Mouse (Mus musculus): ENCODE measurements at regions not wholly inside any gene's neighbourhood (a gene's known extent, or its start where the extent isn't known, plus 50 kb on each side); places are given as distances from the start of the nearest gene placed in this dataset.

- DNase-seq (ENCODE audit: extremely low spot score, low read depth, low spot score) = no peak
These were observed 247.7 kb upstream of the Adgrl2 start for GRCm38 (mm10) chr3:149238076-149238475.

GRCm38 (mm10) chr3:149235183-149235582 lies 244.8 kb upstream of the Adgrl2 start:
- no peak for DNase-seq (ENCODE audit: extremely low spot score, low read depth, low spot score)

- no peak for DNase-seq (ENCODE audit: extremely low spot score, low read depth, low spot score)
These were observed 243.4 kb upstream of the Adgrl2 start for GRCm38 (mm10) chr3:149233691-149234131.

- DNase-seq (ENCODE audit: extremely low spot score, low read depth, low spot score) = no peak
These were observed 242.9 kb upstream of the Adgrl2 start for GRCm38 (mm10) chr3:149233191-149233641.

GRCm38 (mm10) chr3:149231346-149231745 lies 241.0 kb upstream of the Adgrl2 start:
- DNase-seq (ENCODE audit: extremely low spot score, low read depth, low spot score) = no peak

GRCm38 (mm10) chr3:149227556-149227955 lies 237.2 kb upstream of the Adgrl2 start:
- DNase-seq (ENCODE audit: extremely low spot score, low read depth, low spot score) = no peak

GRCm38 (mm10) chr3:149226723-149227122 lies 236.4 kb upstream of the Adgrl2 start:
- no peak for DNase-seq (ENCODE audit: extremely low spot score, low read depth, low spot score)

GRCm38 (mm10) chr3:149225684-149226083 lies 235.3 kb upstream of the Adgrl2 start:
- DNase-seq (ENCODE audit: extremely low spot score, low read depth, low spot score) = no peak

- no peak for DNase-seq (ENCODE audit: extremely low spot score, low read depth, low spot score)
These were observed 233.9 kb upstream of the Adgrl2 start for GRCm38 (mm10) chr3:149224271-149224670.

- no peak for DNase-seq (ENCODE audit: extremely low spot score, low read depth, low spot score)
These were observed 233.4 kb upstream of the Adgrl2 start for GRCm38 (mm10) chr3:149223776-149224175.

GRCm38 (mm10) chr3:149220958-149221357 lies 230.6 kb upstream of the Adgrl2 start:
- DNase-seq (ENCODE audit: extremely low spot score, low read depth, low spot score) = no peak

- DNase-seq (ENCODE audit: extremely low spot score, low read depth, low spot score) = no peak
These were observed 230.1 kb upstream of the Adgrl2 start for GRCm38 (mm10) chr3:149220304-149220951.

- no peak for DNase-seq (ENCODE audit: extremely low spot score, low read depth, low spot score)
These were observed 229.3 kb upstream of the Adgrl2 start for GRCm38 (mm10) chr3:149219381-149220303.

- no peak for DNase-seq (ENCODE audit: extremely low spot score, low read depth, low spot score)
These were observed 227.8 kb upstream of the Adgrl2 start for GRCm38 (mm10) chr3:149217916-149218803.

GRCm38 (mm10) chr3:149216759-149217400 lies 226.5 kb upstream of the Adgrl2 start:
- DNase-seq (ENCODE audit: extremely low spot score, low read depth, low spot score) = no peak

GRCm38 (mm10) chr3:149215691-149216090 lies 225.3 kb upstream of the Adgrl2 start:
- DNase-seq (ENCODE audit: extremely low spot score, low read depth, low spot score) = no peak

- no peak for DNase-seq (ENCODE audit: extremely low spot score, low read depth, low spot score)
These were observed 221.6 kb upstream of the Adgrl2 start for GRCm38 (mm10) chr3:149211909-149212308.

GRCm38 (mm10) chr3:149209260-149209659 lies 218.9 kb upstream of the Adgrl2 start:
- no peak for DNase-seq (ENCODE audit: extremely low spot score, low read depth, low spot score)

- DNase-seq (ENCODE audit: extremely low spot score, low read depth, low spot score) = no peak
These were observed 213.1 kb upstream of the Adgrl2 start for GRCm38 (mm10) chr3:149203451-149203850.

GRCm38 (mm10) chr3:149196477-149197185 lies 206.3 kb upstream of the Adgrl2 start:
- no peak for DNase-seq (ENCODE audit: extremely low spot score, low read depth, low spot score)

Data from hindlimb bud, embryonic 11.5 days (tissue).